Mouse (Mus musculus): Measurements from ENCODE around the gene Cadps2. TPM values are rescaled to one million over a fixed set of nuclear protein-coding genes. Genes with fewer than 3 reads are reported as not detected.
A peak's percentile ranks its signal among the peaks of the same experiment; 100 is the strongest.

Cadps2 gene
- polyA plus RNA-seq, 1 experiment from 2014 or later: 4.3 TPM

DNA sequence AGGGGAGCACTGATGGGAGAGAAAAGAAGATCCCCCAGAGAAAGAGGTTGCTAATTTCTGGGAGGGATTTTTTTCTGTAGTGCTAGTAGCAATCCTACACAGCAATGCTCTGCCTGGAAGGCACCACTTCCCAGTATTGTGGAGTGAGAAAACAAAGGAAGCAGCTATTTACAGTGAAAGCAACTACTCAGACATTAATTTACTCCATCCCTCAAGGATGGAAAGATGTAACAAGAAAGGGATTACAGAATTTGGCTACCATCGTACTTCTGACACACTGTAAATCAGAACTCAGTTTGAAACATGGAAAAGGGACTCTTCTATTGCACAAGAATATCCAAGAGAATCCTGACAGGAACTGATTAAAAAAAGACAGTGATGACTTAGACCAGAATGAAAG, 29.1 kb downstream of the Cadps2 start:
- DNase-seq (ENCODE audit: low spot score) (no peak), ATAC-seq (no peak)
- Histone ChIP-seq H3K36me3 (ENCODE audit: control insufficient read depth, insufficient read depth, low read length) (no peaks in the 10 kb centered on the region), H3K9me3 (replicated peaks; ENCODE audit: control insufficient read depth, low read length) (no peaks in the 10 kb centered on the region), H3K9ac (ENCODE audit: low read length) (no peak overlapping the region), H3K4me3 (ENCODE audit: low read depth, low read length) (no peak overlapping the region), H3K27ac (ENCODE audit: low read depth, low read length) (no peak overlapping the region), H3K4me1 (ENCODE audit: control insufficient read depth, insufficient read depth, low read length) (no peaks in the 10 kb centered on the region), H3K4me2 (ENCODE audit: low read length) (no peak overlapping the region), H3K27me3 (replicated peaks; ENCODE audit: control insufficient read depth, insufficient read depth, low read length) (no peaks in the 10 kb centered on the region)
- WGBS: 84% methylated on average over 1 of the region's 1 CpGs

DNA sequence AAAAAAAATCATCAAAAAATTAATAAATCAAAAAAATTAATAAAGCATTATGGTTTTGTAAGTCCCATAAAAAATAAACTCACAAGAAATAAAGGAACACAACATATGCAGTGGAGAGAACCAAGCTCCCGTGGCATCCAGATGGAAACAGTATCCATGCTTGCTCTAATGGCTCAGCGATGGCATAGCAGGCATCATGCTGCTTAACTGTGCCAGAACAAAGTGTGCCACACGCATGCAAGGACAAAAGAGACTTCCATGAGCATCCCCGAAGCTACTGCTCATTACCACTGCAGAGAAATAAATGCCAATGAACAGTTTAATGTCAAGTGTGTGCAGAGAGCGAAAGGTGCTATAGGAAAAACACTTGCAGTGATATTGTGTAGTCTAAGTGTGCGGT, 29.9 kb downstream of the Cadps2 start:
- no peak overlapping the region for H3K9ac ChIP-seq (ENCODE audit: low read length)
- H3K27ac ChIP-seq (ENCODE audit: low read depth, low read length): no peak overlapping the region
- DNase-seq (ENCODE audit: low spot score): peak; percentile 36
- H3K4me2 ChIP-seq (ENCODE audit: low read length): no peak overlapping the region
- 59% methylated on average over 6 of the region's 6 CpGs for WGBS
- H3K4me3 ChIP-seq (ENCODE audit: low read depth, low read length): no peak overlapping the region
- H3K9me3 ChIP-seq (replicated peaks; ENCODE audit: control insufficient read depth, low read length): no peaks in the 10 kb centered on the region
- no peak for ATAC-seq
- H3K27me3 ChIP-seq (replicated peaks; ENCODE audit: control insufficient read depth, insufficient read depth, low read length): no peaks in the 10 kb centered on the region
- H3K4me1 ChIP-seq (ENCODE audit: control insufficient read depth, insufficient read depth, low read length): no peaks in the 10 kb centered on the region
- H3K36me3 ChIP-seq (ENCODE audit: control insufficient read depth, insufficient read depth, low read length): no peaks in the 10 kb centered on the region

DNA sequence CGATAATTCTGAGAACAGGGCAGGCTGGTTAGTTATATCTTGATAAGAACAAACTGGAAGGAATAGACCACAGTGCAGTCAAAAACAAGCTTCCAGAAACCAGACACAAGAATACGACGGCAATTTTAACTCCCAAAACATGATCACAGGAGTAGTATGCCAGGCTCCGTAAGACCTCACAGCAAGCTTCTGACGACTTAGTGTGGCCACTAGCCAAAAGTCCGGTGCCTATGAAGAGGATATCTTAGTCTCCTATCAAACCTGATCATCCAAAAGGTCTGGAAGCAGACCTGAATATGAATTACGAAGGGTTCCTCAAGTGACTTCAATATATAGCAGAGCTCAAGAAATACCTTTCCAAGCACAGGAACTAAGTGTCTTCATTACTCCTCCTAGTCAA, 33.9 kb downstream of the Cadps2 start:
- Histone ChIP-seq H3K4me2 (ENCODE audit: low read length) (no peak overlapping the region), H3K27me3 (replicated peaks; ENCODE audit: control insufficient read depth, insufficient read depth, low read length) (no peaks in the 10 kb centered on the region), H3K9me3 (replicated peaks; ENCODE audit: control insufficient read depth, low read length) (no peaks in the 10 kb centered on the region), H3K27ac (ENCODE audit: low read depth, low read length) (no peak overlapping the region), H3K36me3 (ENCODE audit: control insufficient read depth, insufficient read depth, low read length) (no peaks in the 10 kb centered on the region), H3K9ac (ENCODE audit: low read length) (no peak overlapping the region), H3K4me3 (ENCODE audit: low read depth, low read length) (no peak overlapping the region), H3K4me1 (ENCODE audit: control insufficient read depth, insufficient read depth, low read length) (no peaks in the 10 kb centered on the region)
- no peak for ATAC-seq
- no peak for DNase-seq (ENCODE audit: low spot score)
- WGBS: 90% methylated on average over 7 of the region's 7 CpGs

DNA sequence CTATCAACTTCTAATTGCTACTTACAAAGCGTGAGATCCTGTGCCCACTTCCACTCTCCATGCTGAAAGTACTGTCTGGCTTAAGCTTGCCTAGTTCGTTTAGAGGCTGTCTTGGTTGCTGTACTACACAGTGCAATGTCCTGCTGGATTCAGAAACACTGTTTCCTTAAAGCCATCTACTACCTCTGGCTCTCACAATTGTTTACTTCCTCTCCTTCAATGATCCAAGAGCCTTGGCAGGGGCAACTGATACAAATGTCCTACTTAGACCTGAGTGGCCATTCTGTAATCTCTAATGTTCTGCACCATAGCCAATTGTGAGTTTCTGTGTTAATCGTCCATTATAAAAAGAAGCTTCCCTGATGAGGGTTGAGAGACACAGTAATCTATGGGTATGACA, 47.4 kb downstream of the Cadps2 start:
- H3K4me3 ChIP-seq (ENCODE audit: low read depth, low read length): no peak overlapping the region
- H3K9ac ChIP-seq (ENCODE audit: low read length): no peak overlapping the region
- H3K4me1 ChIP-seq (ENCODE audit: control insufficient read depth, insufficient read depth, low read length): no peaks in the 10 kb centered on the region
- no peak overlapping the region for H3K27ac ChIP-seq (ENCODE audit: low read depth, low read length)
- no peaks in the 10 kb centered on the region for H3K9me3 ChIP-seq (replicated peaks; ENCODE audit: control insufficient read depth, low read length)
- H3K4me2 ChIP-seq (ENCODE audit: low read length): no peak overlapping the region
- no peaks in the 10 kb centered on the region for H3K27me3 ChIP-seq (replicated peaks; ENCODE audit: control insufficient read depth, insufficient read depth, low read length)
- WGBS: 75% methylated on average over 3 of the region's 3 CpGs
- no peak for DNase-seq (ENCODE audit: low spot score)
- no peaks in the 10 kb centered on the region for H3K36me3 ChIP-seq (ENCODE audit: control insufficient read depth, insufficient read depth, low read length)
- ATAC-seq: no peak

DNA sequence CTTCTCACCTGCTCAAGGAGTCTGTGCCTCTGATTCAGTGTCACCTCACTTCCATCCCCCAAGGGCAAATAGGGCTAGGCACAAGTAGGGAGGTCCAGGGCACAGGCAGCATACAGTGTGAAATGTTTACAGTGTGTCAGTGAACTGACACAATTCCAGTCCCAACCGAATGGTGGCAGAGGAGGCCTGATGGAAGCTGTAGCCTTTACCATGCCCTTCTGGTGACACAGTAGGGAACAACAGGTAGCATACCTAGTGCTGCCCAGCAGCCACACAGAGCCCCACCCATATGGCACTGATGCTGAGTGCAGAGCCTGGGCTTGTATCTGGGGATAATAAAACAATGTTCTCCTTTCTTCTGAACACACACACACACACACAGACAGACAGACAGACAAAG, 61.6 kb downstream of the Cadps2 start:
- 45% methylated on average over 1 of the region's 1 CpGs for WGBS
- no peaks in the 10 kb centered on the region for H3K27me3 ChIP-seq (replicated peaks; ENCODE audit: control insufficient read depth, insufficient read depth, low read length)
- H3K36me3 ChIP-seq (ENCODE audit: control insufficient read depth, insufficient read depth, low read length): no peaks in the 10 kb centered on the region
- H3K27ac ChIP-seq (ENCODE audit: low read depth, low read length): no peak overlapping the region
- H3K9me3 ChIP-seq (replicated peaks; ENCODE audit: control insufficient read depth, low read length): no peaks in the 10 kb centered on the region
- no peak overlapping the region for H3K9ac ChIP-seq (ENCODE audit: low read length)
- H3K4me1 ChIP-seq (ENCODE audit: control insufficient read depth, insufficient read depth, low read length): no peaks in the 10 kb centered on the region
- DNase-seq (ENCODE audit: low spot score): no peak
- no peak overlapping the region for H3K4me2 ChIP-seq (ENCODE audit: low read length)
- no peak overlapping the region for H3K4me3 ChIP-seq (ENCODE audit: low read depth, low read length)
- no peak for ATAC-seq

DNA sequence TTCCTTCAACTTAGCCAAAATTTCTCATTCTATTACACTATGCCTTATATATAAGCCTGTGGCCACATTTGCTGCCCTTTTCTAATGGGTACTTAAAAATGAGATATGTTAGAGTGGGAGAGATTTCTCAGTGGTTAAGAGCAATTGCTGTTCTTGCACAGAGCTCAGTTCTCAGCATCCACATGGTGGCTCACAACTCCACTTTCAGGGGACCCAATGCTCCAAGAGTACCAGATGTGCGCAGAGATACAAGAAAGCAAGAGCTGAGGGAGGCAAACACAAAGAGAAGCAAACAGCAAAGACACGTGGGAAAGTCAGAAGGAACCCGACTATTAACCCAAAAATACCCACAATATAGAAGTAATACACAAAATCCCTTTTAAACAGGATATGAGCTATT, 77.0 kb downstream of the Cadps2 start:
- ATAC-seq (0 out of 2 replicates have a peak, but pooled peaks have one; percentile 50), DNase-seq (ENCODE audit: low spot score) (peak; percentile 37)

DNA sequence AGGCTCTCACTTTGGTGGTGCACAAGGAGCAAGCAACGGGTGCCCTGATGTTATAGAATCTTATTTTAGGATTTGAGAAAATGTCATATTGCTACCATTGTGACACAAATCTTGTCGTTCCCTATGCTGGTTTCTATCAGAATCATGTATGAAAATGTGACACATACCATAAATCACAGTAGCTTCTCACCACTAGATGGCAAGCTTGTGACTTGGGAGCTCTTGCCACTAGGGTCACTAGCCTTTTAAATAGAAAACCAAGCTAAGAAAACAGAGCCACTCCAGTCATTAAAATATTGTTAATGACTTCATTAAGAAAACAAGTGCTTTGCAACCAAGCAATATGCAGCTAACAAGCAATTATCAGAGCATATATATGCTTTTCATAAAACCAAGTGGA, 81.0 kb downstream of the Cadps2 start:
- no peaks in the 10 kb centered on the region for H3K9me3 ChIP-seq (replicated peaks; ENCODE audit: control insufficient read depth, low read length)
- ATAC-seq (0 out of 2 replicates have a peak, but pooled peaks have one; percentile 20), DNase-seq (ENCODE audit: low spot score) (peak; percentile 49)
- WGBS: 76% methylated on average over 2 of the region's 2 CpGs
- no peaks in the 10 kb centered on the region for H3K4me1 ChIP-seq (ENCODE audit: control insufficient read depth, insufficient read depth, low read length)
- no peak overlapping the region for H3K9ac ChIP-seq (ENCODE audit: low read length)
- no peaks in the 10 kb centered on the region for H3K36me3 ChIP-seq (ENCODE audit: control insufficient read depth, insufficient read depth, low read length)
- H3K27me3 ChIP-seq (replicated peaks; ENCODE audit: control insufficient read depth, insufficient read depth, low read length): no peaks in the 10 kb centered on the region
- H3K4me2 ChIP-seq (ENCODE audit: low read length): no peak overlapping the region
- H3K27ac ChIP-seq (ENCODE audit: low read depth, low read length): no peak overlapping the region
- H3K4me3 ChIP-seq (ENCODE audit: low read depth, low read length): no peak overlapping the region

More for the DNA sequence above, 77.0 kb downstream of the Cadps2 start:
- Histone ChIP-seq H3K27ac (ENCODE audit: low read depth, low read length) (no peak overlapping the region), H3K9ac (ENCODE audit: low read length) (no peak overlapping the region), H3K36me3 (ENCODE audit: control insufficient read depth, insufficient read depth, low read length) (no peaks in the 10 kb centered on the region), H3K4me2 (ENCODE audit: low read length) (no peak overlapping the region), H3K4me3 (ENCODE audit: low read depth, low read length) (no peak overlapping the region), H3K27me3 (replicated peaks; ENCODE audit: control insufficient read depth, insufficient read depth, low read length) (no peaks in the 10 kb centered on the region), H3K4me1 (ENCODE audit: control insufficient read depth, insufficient read depth, low read length) (no peaks in the 10 kb centered on the region), H3K9me3 (replicated peaks; ENCODE audit: control insufficient read depth, low read length) (no peaks in the 10 kb centered on the region)
- WGBS: 69% methylated on average over 3 of the region's 3 CpGs

DNA sequence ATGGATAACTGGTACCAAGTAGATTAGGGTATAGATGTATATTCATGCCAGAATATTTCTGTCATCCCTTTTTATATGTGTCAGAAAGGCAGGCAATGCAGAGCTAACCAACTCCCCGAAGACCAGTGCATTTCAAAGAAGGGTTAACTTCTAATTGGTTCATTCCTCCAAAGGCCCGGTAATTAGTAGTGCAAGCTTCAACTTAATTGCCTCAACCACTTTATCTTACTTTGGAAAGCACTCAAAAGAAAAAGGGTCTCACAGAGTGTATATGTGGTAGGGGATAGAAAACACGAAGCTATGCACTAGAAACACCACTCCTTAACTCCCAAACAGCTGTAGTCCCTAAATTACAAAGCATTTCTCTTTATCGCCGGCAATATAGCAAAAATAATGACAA, 90.4 kb downstream of the Cadps2 start:
- peak; percentile 68 for DNase-seq (ENCODE audit: low spot score)
- no peaks in the 10 kb centered on the region for H3K27me3 ChIP-seq (replicated peaks; ENCODE audit: control insufficient read depth, insufficient read depth, low read length)
- peak; percentile 73; the same call in 1 of the 2 replicates for ATAC-seq
- H3K4me3 ChIP-seq (ENCODE audit: low read depth, low read length): no peak overlapping the region
- no peak overlapping the region for H3K9ac ChIP-seq (ENCODE audit: low read length)
- H3K9me3 ChIP-seq (replicated peaks; ENCODE audit: control insufficient read depth, low read length): no peaks in the 10 kb centered on the region
- no peak overlapping the region for H3K27ac ChIP-seq (ENCODE audit: low read depth, low read length)
- no peaks in the 10 kb centered on the region for H3K36me3 ChIP-seq (ENCODE audit: control insufficient read depth, insufficient read depth, low read length)
- WGBS: 18% methylated on average over 5 of the region's 5 CpGs
- H3K4me1 ChIP-seq (ENCODE audit: control insufficient read depth, insufficient read depth, low read length): peaks cover 3% of the 10 kb centered on the region; the same call in 1 of the 2 replicates
- no peak overlapping the region for H3K4me2 ChIP-seq (ENCODE audit: low read length)

DNA sequence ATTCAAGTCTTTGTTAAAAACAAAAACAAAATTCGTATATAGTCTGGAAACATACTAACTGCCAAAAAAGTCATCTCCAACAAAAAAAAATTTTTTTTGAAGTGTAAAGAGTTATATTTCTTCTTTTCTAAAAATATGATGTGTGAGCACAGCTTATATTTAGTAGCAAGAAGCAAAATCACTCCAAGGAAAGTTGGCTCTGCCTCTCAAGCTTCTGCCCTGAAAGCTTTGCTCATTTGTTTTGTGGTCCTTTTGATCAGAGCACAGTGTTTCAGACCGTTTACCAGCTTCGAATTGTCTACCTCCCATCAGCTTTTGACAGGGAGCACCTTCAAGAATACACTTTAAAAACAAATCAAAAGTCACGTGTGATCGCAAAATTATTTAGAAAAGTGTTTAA, 99.2 kb downstream of the Cadps2 start:
- no peak overlapping the region for H3K9ac ChIP-seq (ENCODE audit: low read length)
- DNase-seq (ENCODE audit: low spot score) (no peak), ATAC-seq (no peak)
- H3K4me1 ChIP-seq (ENCODE audit: control insufficient read depth, insufficient read depth, low read length): no peaks in the 10 kb centered on the region
- 0 out of 2 replicates have a peak, but pooled peaks cover 2% of the 10 kb centered on the region for H3K9me3 ChIP-seq (replicated peaks; ENCODE audit: control insufficient read depth, low read length)
- no peaks in the 10 kb centered on the region for H3K36me3 ChIP-seq (ENCODE audit: control insufficient read depth, insufficient read depth, low read length)
- no peak overlapping the region for H3K4me3 ChIP-seq (ENCODE audit: low read depth, low read length)
- 66% methylated on average over 5 of the region's 5 CpGs for WGBS
- no peak overlapping the region for H3K27ac ChIP-seq (ENCODE audit: low read depth, low read length)
- H3K27me3 ChIP-seq (replicated peaks; ENCODE audit: control insufficient read depth, insufficient read depth, low read length): no peaks in the 10 kb centered on the region
- no peak overlapping the region for H3K4me2 ChIP-seq (ENCODE audit: low read length)

Data from forebrain, embryonic 14.5 days (tissue).